Mouse (Mus musculus): ENCODE measurements around the gene Ccdc134.
"Not testable (repeated sequence)": the region's sequence is repeated elsewhere in the genome, so short reads cannot be mapped to it uniquely, and the experiment has no call there.

Gene Ccdc134

GRCm38 (mm10) chr15:82127426-82128374 is at the start of gene Ccdc134:
Gene Ccdc134 (plus strand): TSS chr15:82127922.
- in situ Hi-C loops (cut with MboI, MseI), result no loop called here

GRCm38 (mm10) chr15:82079883-82080282 is 47.8 kb upstream of the Ccdc134 start:
- in situ Hi-C loops (cut with MboI, MseI), result no loop called here

- in situ Hi-C loops (cut with MboI, MseI), result no loop called here
Observed at GRCm38 (mm10) chr15:82081161-82081560, 46.6 kb upstream of the Ccdc134 start.

GRCm38 (mm10) chr15:82085606-82086005 is 42.1 kb upstream of the Ccdc134 start:
- in situ Hi-C loops (cut with MboI, MseI), result no loop called here

GRCm38 (mm10) chr15:82086131-82086530 is 41.6 kb upstream of the Ccdc134 start:
- in situ Hi-C loops (cut with MboI, MseI), result no loop called here

- in situ Hi-C loops (cut with MboI, MseI), result no loop called here
Observed at GRCm38 (mm10) chr15:82087266-82087665, 40.5 kb upstream of the Ccdc134 start.

- in situ Hi-C loops (cut with MboI, MseI), result no loop called here
Observed at GRCm38 (mm10) chr15:82091061-82091460, 36.7 kb upstream of the Ccdc134 start.

- in situ Hi-C loops (cut with MboI, MseI), result no loop called here
Observed at GRCm38 (mm10) chr15:82106953-82107555, 20.7 kb upstream of the Ccdc134 start.

GRCm38 (mm10) chr15:82120544-82120943 is 7.2 kb upstream of the Ccdc134 start:
- in situ Hi-C loops (cut with MboI, MseI), result no loop called here

- in situ Hi-C loops (cut with MboI, MseI), result not testable (repeated sequence)
Observed at GRCm38 (mm10) chr15:82126690-82127089, 1.0 kb upstream of the Ccdc134 start.

- in situ Hi-C loops (cut with MboI, MseI), result no loop called here
Observed at GRCm38 (mm10) chr15:82128398-82128797, 676 bp downstream of the Ccdc134 start.

GRCm38 (mm10) chr15:82130599-82130998 is 2.9 kb downstream of the Ccdc134 start:
- in situ Hi-C loops (cut with MboI, MseI), result loop anchor here (5.0 kb wide), 1 partner anchor 107 kb away; no protein-coding TSS in a partner anchor

- in situ Hi-C loops (cut with MboI, MseI), result no loop called here
Observed at GRCm38 (mm10) chr15:82135372-82135771, 7.7 kb downstream of the Ccdc134 start.

GRCm38 (mm10) chr15:82138565-82138964 is 10.8 kb downstream of the Ccdc134 start:
- in situ Hi-C loops (cut with MboI, MseI), result no loop called here

- in situ Hi-C loops (cut with MboI, MseI), result no loop called here
Observed at GRCm38 (mm10) chr15:82139196-82139595, 11.5 kb downstream of the Ccdc134 start.

- in situ Hi-C loops (cut with MboI, MseI), result loop anchor here (5.0 kb wide), 2 partner anchors 93 to 268 kb away; partner anchors contain the start of genes Aco2, Phf5a and Snu13
Observed at GRCm38 (mm10) chr15:82140355-82140754, 12.6 kb downstream of the Ccdc134 start.

GRCm38 (mm10) chr15:82144157-82144556 is 16.4 kb downstream of the Ccdc134 start:
- in situ Hi-C loops (cut with MboI, MseI), result loop anchor here (5.0 kb wide), 2 partner anchors 97 to 272 kb away; partner anchors contain the start of genes Aco2, Phf5a and Snu13

- in situ Hi-C loops (cut with MboI, MseI), result no loop called here
Observed at GRCm38 (mm10) chr15:82145408-82145807, 17.7 kb downstream of the Ccdc134 start.

GRCm38 (mm10) chr15:82145851-82146769 is 18.4 kb downstream of the Ccdc134 start:
- in situ Hi-C loops (cut with MboI, MseI), result no loop called here

- in situ Hi-C loops (cut with MboI, MseI), result no loop called here
Observed at GRCm38 (mm10) chr15:82146770-82147610, 19.3 kb downstream of the Ccdc134 start, which contains the start of gene Srebf2. Gene Srebf2 (plus strand): TSS chr15:82147181.

All from regulatory T cell (primary cell).